Mouse (Mus musculus) ES-Bruce4 (cell line): ENCODE data around the gene Pkd2l1.

Experiments
- CTCF ChIP-seq: IDR thresholded peaks from one replicate; pipeline ENCODE4 v1.8.1; 2011; ENCODE audit warnings: low read depth, low read length
- POLR2A ChIP-seq: IDR thresholded peaks from one replicate; pipeline ENCODE4 v1.8.1; 2011; ENCODE audit warnings: low read length; ENCODE audit not compliant: insufficient read depth

GRCm38 (mm10) chr19:44127729-44128497 lies 64.3 kb downstream of the Pkd2l1 start:
- TF ChIP-seq CTCF (no peak), POLR2A (no peak)
